Mouse (Mus musculus): ENCODE measurements around the gene Adam12.

- TF ChIP-seq CTCF (conservative IDR thresholded peaks at IDR 0.05; ENCODE audit: insufficient read depth, insufficient read length, low read depth, low read length): no peak
- no peak for TF ChIP-seq POLR2A (IDR thresholded peaks at IDR 0.05; ENCODE audit: low read depth, low read length)
Observed at GRCm38 (mm10) chr7:134224421-134224740, 7.6 kb downstream of the Adam12 start.
